Mouse (Mus musculus) cortical plate, adult 2 months (tissue): ENCODE data around the gene Gh.

Experiments used
- CTCF ChIP-seq: fragments of 200-500 bp; IDR thresholded peaks from 2 replicates; pipeline ENCODE4 v1.5.1; 2011; ENCODE audit warnings: mild to moderate bottlenecking, control low read depth, low read length; ENCODE audit not compliant: insufficient read depth; ENCODE audit errors: extremely low read depth
- POLR2A ChIP-seq: fragments of 200-500 bp; IDR thresholded peaks from 2 replicates; pipeline ENCODE4 v1.6.1; 2011; ENCODE audit warnings: mild to moderate bottlenecking, low read length, control low read depth; ENCODE audit not compliant: insufficient read depth; ENCODE audit errors: extremely low read depth

GRCm38 (mm10) chr11:106274374-106274773, 27.3 kb downstream of the Gh start:
- no peak for TF ChIP-seq CTCF
- TF ChIP-seq POLR2A: no peak
